Mouse (Mus musculus): ENCODE measurements around the gene Amot. TPM values are rescaled to one million over a fixed set of nuclear protein-coding genes. Genes with fewer than 3 reads are reported as not detected.

Gene Amot
- 0.76 and 0.81 TPM in 2 replicates for polyA plus RNA-seq (2012; ENCODE audit: low replicate concordance)

GRCm38 (mm10) chrX:145504717-145505415 lies at the start of gene Amot:
Gene Amot, minus strand, starts transcription at chrX:145505181.

Other genes with a start within 250 kb of the Amot start
- not detected in 2 replicates for gene Lhfpl1, start 156.1 kb downstream of the Amot start, polyA plus RNA-seq (2012; ENCODE audit: low replicate concordance)